Mouse (Mus musculus): Measurements from ENCODE around the gene Lrrtm3.

DNA sequence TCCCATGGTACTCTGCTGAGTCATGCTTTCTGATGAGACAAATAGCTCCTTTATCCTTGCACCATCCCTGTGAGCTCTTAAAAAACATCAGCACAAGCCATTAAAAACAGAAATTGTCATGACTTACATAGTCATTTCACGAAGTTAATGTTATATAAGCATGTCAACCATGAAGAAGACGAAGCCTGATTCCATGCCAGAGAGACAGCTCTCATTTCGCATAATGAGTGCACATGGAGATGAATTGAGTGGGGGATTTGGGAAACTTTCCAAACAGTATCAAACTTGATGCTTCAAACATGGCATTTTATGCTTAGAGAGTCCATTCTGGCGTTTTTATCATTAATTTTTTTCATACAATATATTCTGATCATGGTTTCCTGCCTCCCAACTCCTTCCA is 104.5 kb downstream of the Lrrtm3 start:
- TF ChIP-seq CTCF (IDR thresholded peaks at IDR 0.05; ENCODE audit: low read depth, low read length): no peak
- TF ChIP-seq GATA1 (IDR thresholded peaks at IDR 0.05; ENCODE audit: borderline replicate concordance, low read length): no peak
- no peak for TF ChIP-seq POLR2AphosphoS5 (IDR thresholded peaks at IDR 0.05; ENCODE audit: insufficient replicate concordance, low read depth, low read length)
- no peak for TF ChIP-seq GATA2 (IDR thresholded peaks at IDR 0.05; ENCODE audit: borderline replicate concordance, low read depth, low read length)
- TF ChIP-seq TAL1 (conservative IDR thresholded peaks at IDR 0.05; ENCODE audit: low read depth, low read length): no peak
